Mouse (Mus musculus) bone marrow macrophage, adult 2 months (primary cell): ENCODE measurements around the gene Eid3.

Experiments used
- CTCF ChIP-seq: IDR thresholded peaks from 2 replicates; pipeline ENCODE4 v1.5.1; 2012; ENCODE audit warnings: low read depth, mild to moderate bottlenecking, low read length, moderate library complexity
- POLR2A ChIP-seq: IDR thresholded peaks from 2 replicates; pipeline ENCODE4 v1.6.1; 2012; ENCODE audit warnings: mild to moderate bottlenecking, low read depth, low read length, borderline replicate concordance

- TF ChIP-seq CTCF, result no peak
- no peak for TF ChIP-seq POLR2A
Measured at GRCm38 (mm10) chr10:82913772-82914171, 47.3 kb downstream of the Eid3 start.
